Mouse (Mus musculus) heart, adult 2 months (tissue): ENCODE measurements around the gene Phf20. TPM values are rescaled to one million over a fixed set of nuclear protein-coding genes. Genes with fewer than 3 reads are reported as not detected.
A peak's percentile ranks its signal among the peaks of the same experiment; 100 is the strongest.

ENCODE experiments used
- DNase-seq, 2 experiments: peaks; one replicate each; pipeline ENCODE4 v3.0.0; 2021
- H3K27ac ChIP-seq: fragments of 200-600 bp; 2 replicates; pipeline ENCODE4 v1.8.1; 2022
- H3K27me3 ChIP-seq: fragments of 200-500 bp; 2 replicates; pipeline ENCODE4 v1.6.1; 2012; ENCODE audit warnings: mild to moderate bottlenecking, low read length, inconsistent platforms, mixed read lengths; ENCODE audit not compliant: control insufficient read depth, insufficient read depth
- H3K36me3 ChIP-seq: fragments of 200-500 bp; 2 replicates; pipeline ENCODE4 v1.6.1; 2012; ENCODE audit warnings: low read length, inconsistent platforms; ENCODE audit not compliant: control insufficient read depth, insufficient read depth
- H3K4me1 ChIP-seq: fragments of 200-500 bp; 2 replicates; pipeline ENCODE4 v1.6.1; 2011; ENCODE audit warnings: low read length; ENCODE audit not compliant: control insufficient read depth, insufficient read depth
- H3K4me3 ChIP-seq: fragments of 200-600 bp; 2 replicates; pipeline ENCODE4 v1.8.1; 2022
- H3K79me2 ChIP-seq: fragments of 200-500 bp; replicated peaks from 2 replicates; pipeline ENCODE4 v1.6.1; 2012; ENCODE audit warnings: mild to moderate bottlenecking, inconsistent platforms, low read length, moderate library complexity, mixed read lengths; ENCODE audit not compliant: control insufficient read depth, insufficient read depth
- H3K9ac ChIP-seq: fragments of 200-500 bp; 2 replicates; pipeline ENCODE4 v1.6.1; 2012; ENCODE audit warnings: low read depth, mild to moderate bottlenecking, control low read depth, inconsistent platforms, low read length, mixed read lengths
- CTCF ChIP-seq: fragments of 200-600 bp; IDR thresholded peaks from 2 replicates; pipeline ENCODE4 v1.8.1; 2022; ENCODE audit warnings: antibody characterized with exemption, mild to moderate bottlenecking, moderate library complexity
- EP300 ChIP-seq: fragments of 200-500 bp; IDR thresholded peaks from 2 replicates; pipeline ENCODE4 v1.6.1; 2011; ENCODE audit warnings: low read depth, low read length, control low read depth; ENCODE audit not compliant: insufficient read depth
- POLR2A ChIP-seq: fragments of 200-500 bp; IDR thresholded peaks from 2 replicates; pipeline ENCODE4 v1.6.1; 2011; ENCODE audit warnings: mild to moderate bottlenecking, low read depth, low read length, control low read depth; ENCODE audit not compliant: insufficient read depth
- WGBS: fragments of 180-500 bp; shearing (Covaris S2); methylation state at CpG from one replicate; pipeline ENCODE4 v1.1.7; 2018; 5-methylcytosine and 5-hydroxymethylcytosine counted together
- intact Hi-C: fragments of 180-260 bp; cut with DNase I; formaldehyde crosslinking; loops from one replicate; pipeline ENCODE4 v1.15.1; 2025
- polyA plus RNA-seq: library from polyadenylated mRNA; depleted of rRNA; stranded (reverse); fragments of >200 nt; gene quantifications from 2 replicates; pipeline ENCODE4 v1.2.3, GENCODE M21; 2012
- total RNA-seq, 2 experiments: library from RNA; stranded (reverse); gene quantifications; 2 replicates each; pipeline ENCODE4 v1.2.3; 2021

Gene Phf20
- total and polyA plus RNA-seq, 3 experiments, result 7.1 to 20.0 (median 15.6) TPM

DNA sequence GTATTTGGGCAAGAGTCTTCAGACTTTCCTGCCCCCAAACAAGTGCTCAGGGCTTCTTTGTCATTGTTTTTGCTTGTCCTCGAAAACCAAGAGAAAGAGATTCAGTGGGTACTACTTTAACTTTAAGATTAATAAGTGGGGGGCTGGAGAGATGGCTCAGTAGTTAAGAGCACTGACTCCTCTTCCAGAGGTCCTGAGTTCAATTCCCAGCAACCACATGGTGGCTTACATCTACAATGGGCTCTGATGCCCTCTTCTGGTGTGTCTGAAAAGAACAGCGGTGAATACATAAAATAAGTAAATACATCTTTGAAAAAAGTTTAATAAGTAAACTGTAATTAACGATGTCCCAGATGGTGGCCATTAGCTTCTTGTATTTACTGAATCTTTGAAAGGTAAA is 116.9 kb downstream of the Phf20 start:
- Histone ChIP-seq H3K9ac (no peak overlapping the region; the same call in 1 of the 2 replicates), H3K27ac (no peak overlapping the region), H3K4me1 (peaks cover 2% of the 10 kb centered on the region; the same call in 1 of the 2 replicates), H3K79me2 (no peaks in the 10 kb centered on the region), H3K4me3 (no peak overlapping the region), H3K36me3 (no peaks in the 10 kb centered on the region), H3K27me3 (no peaks in the 10 kb centered on the region)
- no peak for TF ChIP-seq EP300
- TF ChIP-seq POLR2A, result no peak
- TF ChIP-seq CTCF, result peak; percentile 35
- no peak for DNase-seq
- intact Hi-C loops, result no loop called here
- 51% methylated on average over 3 of the region's 3 CpGs for WGBS

DNA sequence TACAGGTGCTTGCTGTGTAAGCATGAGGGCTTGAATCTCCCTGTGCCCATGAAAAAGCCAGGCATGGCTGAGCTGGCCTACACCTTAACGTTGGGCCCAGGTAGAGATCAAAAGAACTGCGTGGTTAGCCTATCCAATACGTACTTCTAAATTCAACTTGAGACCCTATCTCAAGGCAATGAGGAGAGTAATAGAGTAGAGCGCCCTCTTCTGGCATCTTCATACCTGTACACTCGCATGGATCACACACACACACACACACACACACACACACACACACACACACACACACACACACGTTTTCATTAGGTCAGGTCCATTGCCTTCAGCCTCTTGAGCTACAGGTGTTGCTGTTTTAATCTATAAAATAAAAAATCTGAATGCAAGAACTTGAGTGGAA is 118.5 kb downstream of the Phf20 start:
- H3K79me2 ChIP-seq, result no peaks in the 10 kb centered on the region
- no peaks in the 10 kb centered on the region for H3K36me3 ChIP-seq
- no peak overlapping the region for H3K9ac ChIP-seq
- H3K27ac ChIP-seq, result no peak overlapping the region
- intact Hi-C loops, result loop anchor here (5.0 kb wide), 1 partner anchor 37 kb away; no protein-coding TSS in a partner anchor
- no peak overlapping the region for H3K4me3 ChIP-seq
- 94% methylated on average over 6 of the region's 6 CpGs for WGBS
- TF ChIP-seq EP300, result no peak
- no peaks in the 10 kb centered on the region for H3K27me3 ChIP-seq
- peaks cover 2% of the 10 kb centered on the region; the same call in 1 of the 2 replicates for H3K4me1 ChIP-seq
- no peak for DNase-seq

DNA sequence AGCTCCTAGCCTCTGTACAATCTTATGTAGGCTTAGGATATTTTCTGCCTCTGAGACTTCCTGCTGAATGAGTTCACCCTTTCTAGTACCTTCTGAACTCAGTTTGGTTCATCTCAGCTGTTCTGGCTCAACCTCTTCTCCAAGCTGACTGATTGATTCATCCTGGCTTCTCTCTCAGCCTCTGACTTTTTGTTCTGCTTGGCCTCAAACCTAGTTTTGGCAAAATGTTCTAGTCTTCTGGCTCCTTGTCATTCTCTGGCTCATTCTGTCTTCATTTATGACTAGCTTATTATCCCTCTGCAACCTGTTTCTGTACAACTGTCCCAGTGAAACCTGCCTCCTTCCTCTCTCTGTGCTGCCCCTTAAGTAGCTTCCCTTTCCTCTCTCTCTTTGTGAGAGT is 122.2 kb downstream of the Phf20 start:
- Histone ChIP-seq H3K4me3 (no peak overlapping the region), H3K27me3 (no peaks in the 10 kb centered on the region), H3K36me3 (no peaks in the 10 kb centered on the region), H3K4me1 (no peaks in the 10 kb centered on the region; the same call in 1 of the 2 replicates), H3K27ac (no peak overlapping the region), H3K9ac (no peak overlapping the region), H3K79me2 (no peaks in the 10 kb centered on the region)
- TF ChIP-seq POLR2A (no peak), EP300 (no peak), CTCF (no peak)
- intact Hi-C loops, result loop anchor here (5.0 kb wide), 1 partner anchor 34 kb away; no protein-coding TSS in a partner anchor
- DNase-seq, result no peak

DNA sequence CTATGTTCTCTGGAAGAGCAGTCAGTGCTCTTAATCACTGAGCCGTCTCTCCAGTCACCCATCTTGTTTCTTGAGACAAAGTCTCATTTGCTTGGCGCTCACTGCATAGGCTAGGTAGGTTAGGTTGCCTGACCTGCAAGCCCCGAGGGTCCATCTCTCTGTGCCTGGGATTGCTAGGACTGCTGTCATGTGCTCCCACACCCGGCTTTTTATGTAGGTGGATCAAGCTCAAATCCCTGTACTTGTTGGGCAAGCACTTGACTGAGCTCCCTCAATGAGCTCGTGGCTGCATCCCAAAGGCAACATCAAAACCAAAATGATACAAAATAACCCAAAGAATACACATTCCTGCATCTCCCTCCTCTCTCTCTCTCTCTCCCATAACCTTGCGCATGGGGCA is 125.3 kb downstream of the Phf20 start:
- WGBS, result 89% methylated on average over 6 of the region's 6 CpGs
- Histone ChIP-seq H3K79me2 (no peaks in the 10 kb centered on the region), H3K36me3 (no peaks in the 10 kb centered on the region), H3K9ac (no peak overlapping the region), H3K4me3 (no peak overlapping the region), H3K27me3 (no peaks in the 10 kb centered on the region), H3K4me1 (peaks cover 3% of the 10 kb centered on the region), H3K27ac (no peak overlapping the region)
- DNase-seq, result no peak
- TF ChIP-seq CTCF (no peak), EP300 (no peak), POLR2A (no peak)
- intact Hi-C loops, result no loop called here

DNA sequence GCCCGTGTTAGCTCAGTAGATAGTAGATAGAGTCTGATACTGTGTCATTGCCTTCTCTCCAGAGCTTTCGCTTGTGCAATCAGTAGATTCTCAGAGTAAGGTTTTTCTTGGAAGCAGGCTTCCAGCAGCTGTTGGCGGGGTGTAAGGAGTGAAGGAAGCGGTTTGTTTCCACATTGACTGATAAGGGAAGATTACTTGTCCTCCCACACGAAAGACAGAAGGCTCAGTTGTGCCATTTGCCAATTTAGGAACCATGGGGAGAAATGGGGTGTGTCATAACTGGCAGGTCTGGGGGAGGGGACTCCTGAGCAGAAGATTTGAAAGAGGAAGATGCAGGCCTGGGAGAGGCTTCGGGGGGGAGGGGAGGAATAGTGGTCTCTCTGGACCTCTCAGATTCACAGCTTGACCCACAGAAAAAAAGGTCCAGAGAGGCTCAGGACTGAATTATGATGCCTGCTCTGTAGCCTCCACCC is 127.9 kb downstream of the Phf20 start:
- intact Hi-C loops, result no loop called here
- peak; percentile 46 to 68 for DNase-seq
- TF ChIP-seq CTCF (no peak), POLR2A (0 out of 2 replicates have a peak, but pooled peaks have one; percentile 20), EP300 (no peak)
- 21% methylated on average over 6 of the region's 6 CpGs for WGBS
- no peaks in the 10 kb centered on the region for H3K36me3 ChIP-seq
- no peaks in the 10 kb centered on the region for H3K79me2 ChIP-seq
- no peak overlapping the region for H3K4me3 ChIP-seq
- H3K27me3 ChIP-seq, result no peaks in the 10 kb centered on the region
- no peak overlapping the region for H3K9ac ChIP-seq
- H3K27ac ChIP-seq, result peak overlapping the region; percentile 32
- H3K4me1 ChIP-seq, result peaks cover 3% of the 10 kb centered on the region

DNA sequence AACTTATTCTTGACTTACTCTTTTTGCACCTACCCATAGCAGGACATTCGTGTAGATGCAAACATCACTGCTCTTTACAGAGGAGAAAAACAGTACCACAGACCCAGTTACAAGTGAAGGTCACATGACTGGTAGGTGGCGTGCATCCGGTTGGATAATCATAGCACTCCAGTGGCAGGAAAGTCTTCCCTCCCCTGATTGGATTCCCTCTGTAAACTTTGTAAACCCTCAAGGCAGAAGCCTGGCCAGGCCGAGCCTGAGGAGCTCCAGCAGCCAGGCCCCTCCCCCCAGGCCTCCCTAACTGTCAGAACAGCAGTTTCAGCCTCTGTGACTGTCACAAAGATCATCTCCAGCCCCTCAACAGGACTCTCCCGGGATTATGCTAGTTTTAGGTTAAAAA is 128.4 kb downstream of the Phf20 start:
- H3K9ac ChIP-seq, result no peak overlapping the region
- WGBS, result 22% methylated on average over 5 of the region's 5 CpGs

More for the DNA sequence above, 128.4 kb downstream of the Phf20 start:
- H3K27ac ChIP-seq, result peak overlapping the region; percentile 32
- intact Hi-C loops, result no loop called here
- DNase-seq, result peak; percentile 54 to 64
- no peaks in the 10 kb centered on the region for H3K79me2 ChIP-seq
- H3K36me3 ChIP-seq, result no peaks in the 10 kb centered on the region
- TF ChIP-seq POLR2A (no peak), EP300 (no peak), CTCF (no peak)
- no peaks in the 10 kb centered on the region for H3K27me3 ChIP-seq
- H3K4me1 ChIP-seq, result peaks cover 3% of the 10 kb centered on the region
- no peak overlapping the region for H3K4me3 ChIP-seq
